Mouse (Mus musculus) hindbrain, postnatal 0 days (tissue): ENCODE measurements around the gene Grid2. TPM values are rescaled to one million over a fixed set of nuclear protein-coding genes. Genes with fewer than 3 reads are reported as not detected.
A peak's percentile ranks its signal among the peaks of the same experiment; 100 is the strongest.

Source experiments
- ATAC-seq: fragments of 200-750 bp; cut with Nextera tagmentation; 2 replicates; pipeline ENCODE4 v1.8.0; 2017; ENCODE audit warnings: mild to moderate bottlenecking, moderate TSS enrichment, moderate library complexity
- DNase-seq: peaks from one replicate; pipeline ENCODE4 v3.0.0-alpha.2; 2015; ENCODE audit warnings: low spot score
- H3K27ac ChIP-seq: fragments of 300-500 bp; sonication (generic); 2 replicates; pipeline ENCODE4 v1.5.1; 2014; ENCODE audit warnings: mild to moderate bottlenecking
- H3K27me3 ChIP-seq: fragments of 300-500 bp; sonication (generic); 2 replicates; pipeline ENCODE4 v1.6.1; 2014; ENCODE audit warnings: low read length, mixed read lengths; ENCODE audit not compliant: insufficient read depth
- H3K36me3 ChIP-seq: fragments of 300-500 bp; sonication (generic); 2 replicates; pipeline ENCODE4 v1.6.1; 2014; ENCODE audit warnings: low read length, mixed read lengths; ENCODE audit not compliant: insufficient read depth
- H3K4me1 ChIP-seq: fragments of 300-500 bp; sonication (generic); 2 replicates; pipeline ENCODE4 v1.6.1; 2014; ENCODE audit warnings: antibody characterized with exemption, low read length, mixed read lengths; ENCODE audit not compliant: insufficient read depth
- H3K4me2 ChIP-seq: fragments of 300-500 bp; sonication (generic); 2 replicates; pipeline ENCODE4 v1.6.1; 2014; ENCODE audit warnings: low read depth, mild to moderate bottlenecking, low read length, moderate library complexity, mixed read lengths
- H3K4me3 ChIP-seq: fragments of 300-500 bp; sonication (generic); 2 replicates; pipeline ENCODE4 v1.5.1; 2014; ENCODE audit warnings: low read length
- H3K9ac ChIP-seq: fragments of 300-500 bp; sonication (generic); replicated peaks from 2 replicates; pipeline ENCODE4 v1.6.1; 2014; ENCODE audit warnings: mild to moderate bottlenecking, low read length, moderate library complexity, mixed read lengths
- H3K9me3 ChIP-seq: fragments of 300-500 bp; sonication (generic); 2 replicates; pipeline ENCODE4 v1.6.1; 2016; ENCODE audit warnings: low read length, mixed read lengths
- CTCF ChIP-seq: IDR thresholded peaks from 2 replicates; pipeline ENCODE4 v1.5.1; 2016; ENCODE audit warnings: antibody characterized with exemption, control low read depth, low read depth
- WGBS: fragments of 180-500 bp; shearing (Covaris S2); extraction: QIAGEN DNeasy Blood & Tissue Kit; methylation state at CpG from one replicate; pipeline ENCODE4 v1.1.7; 2014; 5-methylcytosine and 5-hydroxymethylcytosine counted together
- polyA plus RNA-seq: library from polyadenylated mRNA; unstranded; fragments of >200 nt; fragmentation: Nextera tagmentation; extraction: Ambion mirVana; gene quantifications from 2 replicates; pipeline ENCODE4 v1.2.1, GENCODE M21; 2015
- total RNA-seq: library from RNA; depleted of rRNA; stranded (reverse); fragments of >200 nt; gene quantifications from 2 replicates; pipeline ENCODE4 v1.2.3, GENCODE M21; 2014

The Grid2 gene
- total and polyA plus RNA-seq, 2 experiments from 2014 or later: 19.5 to 51.0 TPM

- no peak overlapping the region for H3K9ac ChIP-seq
- H3K27me3 ChIP-seq: no peaks in the 10 kb centered on the region
- H3K9me3 ChIP-seq: no peaks in the 10 kb centered on the region
- DNase-seq (no peak), ATAC-seq (no peak)
- TF ChIP-seq CTCF: no peak
- no peaks in the 10 kb centered on the region for H3K4me1 ChIP-seq
- no peak overlapping the region for H3K27ac ChIP-seq
- no peak overlapping the region for H3K4me3 ChIP-seq
- no peak overlapping the region for H3K4me2 ChIP-seq
- no peaks in the 10 kb centered on the region for H3K36me3 ChIP-seq
- WGBS: 95% methylated on average over 1 of the region's 1 CpGs
Measured at GRCm38 (mm10) chr6:64607041-64607440, 1351.4 kb downstream of the Grid2 start.

- H3K9me3 ChIP-seq: no peaks in the 10 kb centered on the region
- ATAC-seq (no peak), DNase-seq (peak; percentile 45)
- no peaks in the 10 kb centered on the region for H3K4me1 ChIP-seq
- H3K4me3 ChIP-seq: no peak overlapping the region
- TF ChIP-seq CTCF: peak; percentile 54
- WGBS: 14% methylated on average over 1 of the region's 1 CpGs
- H3K9ac ChIP-seq: no peak overlapping the region
- no peak overlapping the region for H3K27ac ChIP-seq
- H3K4me2 ChIP-seq: no peak overlapping the region
- H3K27me3 ChIP-seq: no peaks in the 10 kb centered on the region
- H3K36me3 ChIP-seq: no peaks in the 10 kb centered on the region
Measured at GRCm38 (mm10) chr6:64607942-64608341, 1352.3 kb downstream of the Grid2 start.

- Histone ChIP-seq H3K36me3 (no peaks in the 10 kb centered on the region), H3K4me2 (no peak overlapping the region), H3K4me3 (no peak overlapping the region), H3K27ac (peak overlapping the region; percentile 46; the same call in 1 of the 2 replicates), H3K9me3 (no peaks in the 10 kb centered on the region), H3K27me3 (no peaks in the 10 kb centered on the region), H3K9ac (no peak overlapping the region), H3K4me1 (peaks cover 13% of the 10 kb centered on the region; the same call in 1 of the 2 replicates)
- TF ChIP-seq CTCF: no peak
- DNase-seq: peak; percentile 41
- peak; percentile 55; the same call in 1 of the 2 replicates for ATAC-seq
- 35% methylated on average over 4 of the region's 4 CpGs for WGBS
Measured at GRCm38 (mm10) chr6:64616843-64617242, 1361.2 kb downstream of the Grid2 start.

GRCm38 (mm10) chr6:64617417-64618135, 1361.9 kb downstream of the Grid2 start:
- WGBS: 40% methylated on average over 8 of the region's 8 CpGs

GRCm38 (mm10) chr6:64623404-64623803, 1367.7 kb downstream of the Grid2 start:
- DNase-seq (no peak), ATAC-seq (no peak)
- Histone ChIP-seq H3K4me1 (no peaks in the 10 kb centered on the region), H3K4me3 (no peak overlapping the region), H3K27me3 (no peaks in the 10 kb centered on the region), H3K9ac (no peak overlapping the region), H3K4me2 (no peak overlapping the region), H3K9me3 (no peaks in the 10 kb centered on the region), H3K36me3 (no peaks in the 10 kb centered on the region), H3K27ac (no peak overlapping the region)
- TF ChIP-seq CTCF: no peak
- 48% methylated on average over 3 of the region's 3 CpGs for WGBS

More at GRCm38 (mm10) chr6:64617417-64618135, 1361.9 kb downstream of the Grid2 start:
- DNase-seq (peak; percentile 24), ATAC-seq (peak; percentile 57; the same call in 1 of the 2 replicates)
- peak overlapping the region; percentile 18; the same call in 1 of the 2 replicates for H3K4me2 ChIP-seq
- H3K27ac ChIP-seq: peak overlapping the region; percentile 46; the same call in 1 of the 2 replicates
- H3K9me3 ChIP-seq: no peaks in the 10 kb centered on the region
- peaks cover 13% of the 10 kb centered on the region; the same call in 1 of the 2 replicates for H3K4me1 ChIP-seq
- no peak overlapping the region for H3K4me3 ChIP-seq
- no peaks in the 10 kb centered on the region for H3K27me3 ChIP-seq
- H3K9ac ChIP-seq: no peak overlapping the region
- no peak for TF ChIP-seq CTCF
- no peaks in the 10 kb centered on the region for H3K36me3 ChIP-seq

- H3K36me3 ChIP-seq: no peaks in the 10 kb centered on the region
- H3K27me3 ChIP-seq: no peaks in the 10 kb centered on the region
- no peak overlapping the region for H3K4me3 ChIP-seq
- H3K9ac ChIP-seq: no peak overlapping the region
- H3K4me1 ChIP-seq: no peaks in the 10 kb centered on the region
- H3K27ac ChIP-seq: no peak overlapping the region
- TF ChIP-seq CTCF: no peak
- H3K4me2 ChIP-seq: no peak overlapping the region
- H3K9me3 ChIP-seq: no peaks in the 10 kb centered on the region
- DNase-seq: no peak
- no peak for ATAC-seq
Measured at GRCm38 (mm10) chr6:64647661-64648060, 1392.0 kb downstream of the Grid2 start.

GRCm38 (mm10) chr6:64648196-64648595, 1392.5 kb downstream of the Grid2 start:
- TF ChIP-seq CTCF: no peak
- no peak overlapping the region for H3K9ac ChIP-seq
- DNase-seq (no peak), ATAC-seq (no peak)
- no peaks in the 10 kb centered on the region for H3K9me3 ChIP-seq
- H3K36me3 ChIP-seq: no peaks in the 10 kb centered on the region
- no peaks in the 10 kb centered on the region for H3K4me1 ChIP-seq
- H3K27me3 ChIP-seq: no peaks in the 10 kb centered on the region
- H3K4me2 ChIP-seq: no peak overlapping the region
- H3K27ac ChIP-seq: no peak overlapping the region
- no peak overlapping the region for H3K4me3 ChIP-seq
- WGBS: 33% methylated on average over 8 of the region's 8 CpGs
